Mouse (Mus musculus) heart, postnatal 0 days (tissue): ENCODE results near the gene Mrpl22.

Experiments used
- CTCF ChIP-seq: IDR thresholded peaks from 2 replicates; pipeline ENCODE4 v1.5.1; 2016; ENCODE audit warnings: antibody characterized with exemption, control low read depth, low read depth
- EP300 ChIP-seq: IDR thresholded peaks from 2 replicates; pipeline ENCODE4 v1.6.1; 2016; ENCODE audit warnings: antibody characterized with exemption, low read depth

DNA sequence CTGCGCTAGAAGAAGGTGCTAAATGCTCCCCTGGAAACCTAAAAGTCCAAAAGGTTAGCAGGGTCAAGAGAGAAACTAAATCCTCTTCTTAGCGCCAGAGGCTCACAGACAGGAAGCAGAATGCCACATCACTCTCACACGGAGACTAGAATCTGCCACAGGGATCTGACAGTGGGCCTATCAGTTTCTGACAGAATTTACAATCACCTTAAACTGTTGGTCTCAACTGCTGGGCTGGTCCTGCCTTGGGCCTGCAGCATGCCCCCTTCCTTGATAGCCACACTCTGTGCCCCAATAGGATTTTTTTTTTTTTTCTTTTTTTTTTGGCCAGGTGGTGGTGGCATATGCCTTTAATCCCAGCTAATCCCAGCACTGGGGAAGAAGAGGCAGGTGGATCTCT lies 14.6 kb upstream of the Mrpl22 start:
- TF ChIP-seq CTCF (no peak), EP300 (no peak)
